Mouse (Mus musculus): Measurements from ENCODE around the gene Hepacam2. TPM values are rescaled to one million over a fixed set of nuclear protein-coding genes. Genes with fewer than 3 reads are reported as not detected.
A peak's percentile ranks its signal among the peaks of the same experiment; 100 is the strongest.
"Not testable (repeated sequence)": the region's sequence is repeated elsewhere in the genome, so short reads cannot be mapped to it uniquely, and the experiment has no call there.

Hepacam2 gene
- polyA plus RNA-seq (2021): 0.23 TPM

GRCm38 (mm10) chr6:3498162-3498848 is at the start of gene Hepacam2, which contains the start of gene Vps50:
TSS of gene Hepacam2 (minus strand) at chr6:3498298.
TSS of gene Vps50 (plus strand) at chr6:3498382.
- CTCF ChIA-PET: interaction anchor here (1.1 kb wide), 2 partner anchors 10 to 17 kb away, joined by 3 read pairs; no protein-coding TSS in a partner anchor
- ATAC-seq: peak; percentile 100

GRCm38 (mm10) chr6:3544970-3545369 is 46.9 kb upstream of the Hepacam2 start:
- POLR2A ChIA-PET: no interaction called here
- CTCF ChIA-PET: no interaction called here
- ATAC-seq (no peak), DNase-seq (ENCODE audit: low read depth, low spot score) (no peak)
- no peak for TF ChIP-seq CTCF (IDR thresholded peaks at IDR 0.05)
- H3K27me3 ChIP-seq: no peaks in the 10 kb centered on the region
- in situ Hi-C loops (cut with MboI; ENCODE audit: low pct_unique_long_range_greater_than_20kb): no loop called here

More at GRCm38 (mm10) chr6:3498162-3498848, at the start of gene Hepacam2, which contains the start of gene Vps50:
- TF ChIP-seq CTCF (IDR thresholded peaks at IDR 0.05): no peak
- POLR2A ChIA-PET: interaction anchor here (0.9 kb wide), 1 partner anchor 17 kb away, joined by 3 read pairs; no protein-coding TSS in a partner anchor
- peak; percentile 58 for DNase-seq (ENCODE audit: low read depth, low spot score)
- H3K27me3 ChIP-seq: peaks cover 24% of the 10 kb centered on the region
- in situ Hi-C loops (cut with MboI; ENCODE audit: low pct_unique_long_range_greater_than_20kb): no loop called here

- ChIA-PET POLR2A (no interaction called here), CTCF (interaction anchor here (0.8 to 0.9 kb wide), 2 partner anchors 9 to 34 kb away, joined by 3 read pairs; no protein-coding TSS in a partner anchor)
- no peak for TF ChIP-seq CTCF (IDR thresholded peaks at IDR 0.05)
- H3K27me3 ChIP-seq: no peaks in the 10 kb centered on the region
- in situ Hi-C loops (cut with MboI; ENCODE audit: low pct_unique_long_range_greater_than_20kb): no loop called here
- peak; percentile 89 for ATAC-seq
- DNase-seq (ENCODE audit: low read depth, low spot score): peak; percentile 70
Observed at GRCm38 (mm10) chr6:3543862-3544261, 45.8 kb upstream of the Hepacam2 start.

GRCm38 (mm10) chr6:3539470-3539869 is 41.4 kb upstream of the Hepacam2 start:
- ChIA-PET CTCF (interaction anchor here (1.1 to 1.5 kb wide), 2 partner anchors 9 to 15 kb away, joined by 3 to 5 read pairs; no protein-coding TSS in a partner anchor), POLR2A (no interaction called here)
- DNase-seq (ENCODE audit: low read depth, low spot score) (no peak), ATAC-seq (no peak)
- in situ Hi-C loops (cut with MboI; ENCODE audit: low pct_unique_long_range_greater_than_20kb): no loop called here
- no peaks in the 10 kb centered on the region for H3K27me3 ChIP-seq
- TF ChIP-seq CTCF (IDR thresholded peaks at IDR 0.05): no peak

- in situ Hi-C loops (cut with MboI; ENCODE audit: low pct_unique_long_range_greater_than_20kb): no loop called here
- H3K27me3 ChIP-seq: no peaks in the 10 kb centered on the region
- ChIA-PET POLR2A (no interaction called here), CTCF (no interaction called here)
- no peak for TF ChIP-seq CTCF (IDR thresholded peaks at IDR 0.05)
- DNase-seq (ENCODE audit: low read depth, low spot score) (no peak), ATAC-seq (no peak)
Observed at GRCm38 (mm10) chr6:3536048-3536447, 38.0 kb upstream of the Hepacam2 start.

- ChIA-PET POLR2A (no interaction called here), CTCF (interaction anchor here (1.1 to 2.5 kb wide), 3 partner anchors 8 to 44 kb away, joined by 3 to 5 read pairs (median 4); no protein-coding TSS in a partner anchor)
- DNase-seq (ENCODE audit: low read depth, low spot score) (no peak), ATAC-seq (no peak)
- TF ChIP-seq CTCF (IDR thresholded peaks at IDR 0.05): no peak
- in situ Hi-C loops (cut with MboI; ENCODE audit: low pct_unique_long_range_greater_than_20kb): no loop called here
- no peaks in the 10 kb centered on the region for H3K27me3 ChIP-seq
Observed at GRCm38 (mm10) chr6:3531445-3531844, 33.3 kb upstream of the Hepacam2 start.

- in situ Hi-C loops (cut with MboI; ENCODE audit: low pct_unique_long_range_greater_than_20kb): no loop called here
- no peaks in the 10 kb centered on the region for H3K27me3 ChIP-seq
- no peak for DNase-seq (ENCODE audit: low read depth, low spot score)
- TF ChIP-seq CTCF (IDR thresholded peaks at IDR 0.05): no peak
- ATAC-seq: no peak
- ChIA-PET CTCF (no interaction called here), POLR2A (no interaction called here)
Observed at GRCm38 (mm10) chr6:3528198-3528597, 30.1 kb upstream of the Hepacam2 start.

- H3K27me3 ChIP-seq: no peaks in the 10 kb centered on the region
- ChIA-PET CTCF (no interaction called here), POLR2A (no interaction called here)
- in situ Hi-C loops (cut with MboI; ENCODE audit: low pct_unique_long_range_greater_than_20kb): loop anchor here (25.0 kb wide), 2 partner anchors 900 to 1025 kb away; no protein-coding TSS in a partner anchor
- ATAC-seq: no peak
- no peak for TF ChIP-seq CTCF (IDR thresholded peaks at IDR 0.05)
- no peak for DNase-seq (ENCODE audit: low read depth, low spot score)
Observed at GRCm38 (mm10) chr6:3512611-3513010, 14.5 kb upstream of the Hepacam2 start.

- in situ Hi-C loops (cut with MboI; ENCODE audit: low pct_unique_long_range_greater_than_20kb): loop anchor here (25.0 kb wide), 2 partner anchors 901 to 1026 kb away; no protein-coding TSS in a partner anchor
- DNase-seq (ENCODE audit: low read depth, low spot score): no peak
Observed at GRCm38 (mm10) chr6:3511612-3512011, 13.5 kb upstream of the Hepacam2 start.

GRCm38 (mm10) chr6:3511116-3511515 is 13.0 kb upstream of the Hepacam2 start:
- in situ Hi-C loops (cut with MboI; ENCODE audit: low pct_unique_long_range_greater_than_20kb): loop anchor here (25.0 kb wide), 2 partner anchors 901 to 1026 kb away; no protein-coding TSS in a partner anchor
- no peak for TF ChIP-seq CTCF (IDR thresholded peaks at IDR 0.05)
- POLR2A ChIA-PET: no interaction called here
- CTCF ChIA-PET: no interaction called here
- no peak for DNase-seq (ENCODE audit: low read depth, low spot score)
- ATAC-seq: no peak
- no peaks in the 10 kb centered on the region for H3K27me3 ChIP-seq

More at GRCm38 (mm10) chr6:3511612-3512011, 13.5 kb upstream of the Hepacam2 start:
- H3K27me3 ChIP-seq: no peaks in the 10 kb centered on the region
- ATAC-seq: no peak
- CTCF ChIA-PET: no interaction called here
- POLR2A ChIA-PET: no interaction called here
- TF ChIP-seq CTCF (IDR thresholded peaks at IDR 0.05): no peak

- ATAC-seq (peak; percentile 71), DNase-seq (ENCODE audit: low read depth, low spot score) (peak; percentile 28)
- H3K27me3 ChIP-seq: no peaks in the 10 kb centered on the region
- in situ Hi-C loops (cut with MboI; ENCODE audit: low pct_unique_long_range_greater_than_20kb): loop anchor here (25.0 kb wide), 2 partner anchors 903 to 1028 kb away; no protein-coding TSS in a partner anchor
- ChIA-PET POLR2A (no interaction called here), CTCF (no interaction called here)
- TF ChIP-seq CTCF (IDR thresholded peaks at IDR 0.05): peak; percentile 49
Observed at GRCm38 (mm10) chr6:3509782-3510181, 11.7 kb upstream of the Hepacam2 start.

- DNase-seq (ENCODE audit: low read depth, low spot score); H3K27me3 ChIP-seq; POLR2A ChIA-PET; ATAC-seq: not testable (repeated sequence)
- in situ Hi-C loops (cut with MboI; ENCODE audit: low pct_unique_long_range_greater_than_20kb): loop anchor here (25.0 kb wide), 2 partner anchors 904 to 1029 kb away; no protein-coding TSS in a partner anchor
- CTCF ChIA-PET: interaction anchor here (0.8 to 2.3 kb wide), 2 partner anchors 9 to 12 kb away, joined by 3 to 7 read pairs; partner anchors contain the start of gene Vps50
Observed at GRCm38 (mm10) chr6:3508151-3508550, 10.1 kb upstream of the Hepacam2 start.
